Mouse (Mus musculus) heart, embryonic 12.5 days (tissue): Measurements from ENCODE around the gene 2810004N23Rik. TPM values are rescaled to one million over a fixed set of nuclear protein-coding genes. Genes with fewer than 3 reads are reported as not detected.

Experiments
- ATAC-seq: fragments of 200-750 bp; cut with Nextera tagmentation; 2 replicates; pipeline ENCODE4 v1.8.0; 2017; ENCODE audit warnings: moderate TSS enrichment, moderate library complexity; ENCODE audit not compliant: insufficient number of reproducible peaks, low FRiP score
- H3K27ac ChIP-seq: fragments of 300-500 bp; sonication (generic); 2 replicates; pipeline ENCODE4 v1.5.1; 2016; ENCODE audit warnings: mild to moderate bottlenecking, moderate library complexity; ENCODE audit not compliant: poor library complexity, severe bottlenecking
- H3K27me3 ChIP-seq: fragments of 300-500 bp; sonication (generic); replicated peaks from 2 replicates; pipeline ENCODE4 v1.6.1; 2016; ENCODE audit warnings: mild to moderate bottlenecking, moderate library complexity
- H3K36me3 ChIP-seq: fragments of 300-500 bp; sonication (generic); 2 replicates; pipeline ENCODE4 v1.6.1; 2016; ENCODE audit warnings: mild to moderate bottlenecking, moderate library complexity
- H3K4me1 ChIP-seq: fragments of 300-500 bp; sonication (generic); replicated peaks from 2 replicates; pipeline ENCODE4 v1.6.1; 2016; ENCODE audit warnings: mild to moderate bottlenecking
- H3K4me2 ChIP-seq: fragments of 300-500 bp; sonication (generic); 2 replicates; pipeline ENCODE4 v1.6.1; 2016; ENCODE audit warnings: mild to moderate bottlenecking, moderate library complexity
- H3K4me3 ChIP-seq: fragments of 300-500 bp; sonication (generic); 2 replicates; pipeline ENCODE4 v1.5.1; 2016; ENCODE audit warnings: mild to moderate bottlenecking
- H3K9ac ChIP-seq: fragments of 300-500 bp; sonication (generic); 2 replicates; pipeline ENCODE4 v1.6.1; 2016; ENCODE audit warnings: mild to moderate bottlenecking, moderate library complexity
- H3K9me3 ChIP-seq: fragments of 300-500 bp; sonication (generic); replicated peaks from 2 replicates; pipeline ENCODE4 v1.6.1; 2016; ENCODE audit warnings: mild to moderate bottlenecking, moderate library complexity
- WGBS: fragments of 180-500 bp; shearing (Covaris S2); methylation state at CpG from one replicate; pipeline ENCODE4 v1.1.7; 2016; 5-methylcytosine and 5-hydroxymethylcytosine counted together
- polyA plus RNA-seq: library from polyadenylated mRNA; unstranded; fragments of >200 nt; fragmentation: Nextera tagmentation; extraction: Ambion mirVana; gene quantifications from 2 replicates; pipeline ENCODE4 v1.2.1, GENCODE M21; 2016

2810004N23Rik gene
- polyA plus RNA-seq, 1 experiment from 2014 or later: 57.1 TPM

DNA sequence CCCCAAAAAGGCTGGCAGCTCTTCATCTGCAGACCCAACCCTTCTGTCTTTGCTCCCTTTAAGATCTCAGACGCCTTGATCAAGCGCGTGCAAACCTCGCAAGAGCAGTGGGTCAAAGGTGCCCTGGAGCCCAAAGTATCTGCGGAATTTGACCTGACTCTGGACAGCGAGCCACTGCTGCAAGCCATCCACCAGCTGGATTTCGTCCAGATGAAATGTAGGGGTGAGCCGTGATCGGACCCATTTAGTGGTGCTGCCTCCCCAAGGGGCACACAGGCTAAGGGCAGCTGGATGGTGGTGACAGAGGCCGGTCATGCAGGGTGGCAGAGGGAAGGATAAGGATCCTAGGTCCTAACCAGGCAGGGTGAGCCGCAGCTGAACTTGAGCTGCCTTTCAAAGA, 42.8 kb downstream of the 2810004N23Rik start:
- H3K27ac ChIP-seq: no peak overlapping the region
- H3K9ac ChIP-seq: no peak overlapping the region
- H3K4me1 ChIP-seq: no peaks in the 10 kb centered on the region
- ATAC-seq: no peak
- no peak overlapping the region for H3K4me3 ChIP-seq
- WGBS: 40% methylated on average over 11 of the region's 11 CpGs
- no peak overlapping the region for H3K4me2 ChIP-seq
- no peaks in the 10 kb centered on the region for H3K36me3 ChIP-seq
- H3K27me3 ChIP-seq: peaks cover 12% of the 10 kb centered on the region
- H3K9me3 ChIP-seq: peaks cover 15% of the 10 kb centered on the region

GRCm38 (mm10) chr8:124819612-124820115, 43.3 kb downstream of the 2810004N23Rik start:
- H3K27me3 ChIP-seq: peaks cover 12% of the 10 kb centered on the region
- no peaks in the 10 kb centered on the region for H3K4me1 ChIP-seq
- H3K4me2 ChIP-seq: no peak overlapping the region
- H3K9me3 ChIP-seq: peaks cover 15% of the 10 kb centered on the region
- ATAC-seq: no peak
- H3K36me3 ChIP-seq: no peaks in the 10 kb centered on the region
- no peak overlapping the region for H3K27ac ChIP-seq
- WGBS: 62% methylated on average over 6 of the region's 6 CpGs
- no peak overlapping the region for H3K9ac ChIP-seq
- no peak overlapping the region for H3K4me3 ChIP-seq

- H3K4me3 ChIP-seq: no peak overlapping the region
- H3K36me3 ChIP-seq: no peaks in the 10 kb centered on the region
- no peak overlapping the region for H3K4me2 ChIP-seq
- no peak for ATAC-seq
- no peak overlapping the region for H3K9ac ChIP-seq
- 79% methylated on average over 3 of the region's 3 CpGs for WGBS
- H3K27me3 ChIP-seq: peaks cover 12% of the 10 kb centered on the region
- H3K9me3 ChIP-seq: peaks cover 15% of the 10 kb centered on the region
- H3K4me1 ChIP-seq: no peaks in the 10 kb centered on the region
- no peak overlapping the region for H3K27ac ChIP-seq
Measured at GRCm38 (mm10) chr8:124817361-124817760, 45.6 kb downstream of the 2810004N23Rik start.

- ATAC-seq: no peak
- H3K9ac ChIP-seq: no peak overlapping the region
- peaks cover 15% of the 10 kb centered on the region for H3K9me3 ChIP-seq
- no peaks in the 10 kb centered on the region for H3K4me1 ChIP-seq
- 88% methylated on average over 11 of the region's 11 CpGs for WGBS
- H3K36me3 ChIP-seq: no peaks in the 10 kb centered on the region
- no peak overlapping the region for H3K27ac ChIP-seq
- peaks cover 11% of the 10 kb centered on the region for H3K27me3 ChIP-seq
- no peak overlapping the region for H3K4me2 ChIP-seq
- no peak overlapping the region for H3K4me3 ChIP-seq
Measured at GRCm38 (mm10) chr8:124816866-124817265, 46.1 kb downstream of the 2810004N23Rik start.

- WGBS: 87% methylated on average over 12 of the region's 12 CpGs
- peaks cover 2% of the 10 kb centered on the region; the same call in 1 of the 2 replicates for H3K27me3 ChIP-seq
- H3K4me2 ChIP-seq: no peak overlapping the region
- H3K4me1 ChIP-seq: no peaks in the 10 kb centered on the region
- no peak overlapping the region for H3K9ac ChIP-seq
- H3K36me3 ChIP-seq: no peaks in the 10 kb centered on the region
- H3K4me3 ChIP-seq: no peak overlapping the region
- H3K9me3 ChIP-seq: peaks cover 15% of the 10 kb centered on the region
- ATAC-seq: no peak
- no peak overlapping the region for H3K27ac ChIP-seq
Measured at GRCm38 (mm10) chr8:124815870-124816269, 47.0 kb downstream of the 2810004N23Rik start.

DNA sequence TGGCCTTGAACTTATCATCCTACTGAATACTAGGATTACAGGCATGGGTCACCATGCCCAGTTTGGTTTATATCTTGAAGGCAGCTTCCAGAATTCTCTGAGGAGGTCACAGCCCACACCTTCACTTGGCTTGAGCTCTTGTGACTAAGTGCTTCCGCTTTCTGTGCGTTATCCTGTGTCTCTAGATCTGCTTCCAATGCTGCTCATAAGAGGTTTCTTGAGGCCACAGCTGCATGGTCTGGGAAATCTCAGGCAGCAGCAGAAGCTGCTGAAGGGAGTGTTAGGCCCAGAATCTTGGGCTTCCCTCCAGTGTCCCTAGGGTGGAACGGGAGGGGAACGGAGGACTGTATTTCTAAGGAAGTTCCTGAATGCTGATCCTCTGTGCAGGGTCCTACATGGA, 49.6 kb downstream of the 2810004N23Rik start:
- Histone ChIP-seq H3K4me2 (no peak overlapping the region), H3K36me3 (no peaks in the 10 kb centered on the region), H3K4me3 (no peak overlapping the region), H3K9ac (no peak overlapping the region), H3K9me3 (peaks cover 15% of the 10 kb centered on the region), H3K27me3 (no peaks in the 10 kb centered on the region), H3K4me1 (no peaks in the 10 kb centered on the region), H3K27ac (no peak overlapping the region)
- WGBS: 58% methylated on average over 4 of the region's 4 CpGs
- no peak for ATAC-seq

DNA sequence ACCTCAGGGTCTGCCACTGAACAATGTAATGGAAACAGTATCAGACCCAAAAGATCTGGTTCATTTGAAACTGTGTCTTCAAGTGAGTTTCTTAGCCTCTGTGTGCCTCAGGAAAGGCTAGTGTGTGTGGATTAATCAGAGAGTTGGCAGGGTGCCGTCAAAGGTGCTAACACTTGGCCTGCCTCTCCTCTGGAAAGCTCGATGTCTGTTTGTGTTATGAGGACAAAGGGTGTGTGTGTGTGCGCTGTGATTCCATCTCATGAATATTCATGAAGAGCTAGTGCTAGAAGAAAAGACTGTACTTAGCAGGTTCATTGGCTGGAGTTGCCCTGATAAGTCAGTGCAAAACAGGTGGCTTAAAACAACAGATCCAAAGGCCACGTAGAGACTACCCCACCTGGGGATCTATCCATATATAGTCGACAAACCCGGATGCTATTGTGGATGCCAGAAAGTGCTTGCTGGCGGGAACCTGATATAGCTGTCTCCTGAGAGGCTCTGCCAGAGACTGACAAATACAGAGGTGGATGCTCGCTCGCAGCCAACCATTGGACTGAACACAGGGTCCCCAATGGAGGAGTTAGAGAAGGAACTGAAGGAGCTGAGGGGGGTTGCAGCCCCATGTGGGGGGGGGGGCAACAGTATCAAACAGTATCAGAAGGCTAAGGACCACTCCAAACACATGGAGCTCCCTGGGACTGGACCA, 52.1 kb downstream of the 2810004N23Rik start:
- H3K9me3 ChIP-seq: no peaks in the 10 kb centered on the region
- no peaks in the 10 kb centered on the region for H3K4me1 ChIP-seq
- ATAC-seq: no peak
- 44% methylated on average over 9 of the region's 9 CpGs for WGBS
- H3K9ac ChIP-seq: no peak overlapping the region
- H3K4me3 ChIP-seq: no peak overlapping the region
- no peak overlapping the region for H3K27ac ChIP-seq
- H3K4me2 ChIP-seq: no peak overlapping the region
- H3K27me3 ChIP-seq: no peaks in the 10 kb centered on the region
- no peaks in the 10 kb centered on the region for H3K36me3 ChIP-seq

- Histone ChIP-seq H3K4me2 (no peak overlapping the region), H3K9ac (no peak overlapping the region), H3K36me3 (no peaks in the 10 kb centered on the region), H3K27me3 (peaks cover 5% of the 10 kb centered on the region; the same call in 1 of the 2 replicates), H3K9me3 (no peaks in the 10 kb centered on the region), H3K4me1 (no peaks in the 10 kb centered on the region), H3K4me3 (no peak overlapping the region), H3K27ac (no peak overlapping the region)
- ATAC-seq: no peak
- 56% methylated on average over 5 of the region's 5 CpGs for WGBS
Measured at GRCm38 (mm10) chr8:124810056-124810610, 52.8 kb downstream of the 2810004N23Rik start.

DNA sequence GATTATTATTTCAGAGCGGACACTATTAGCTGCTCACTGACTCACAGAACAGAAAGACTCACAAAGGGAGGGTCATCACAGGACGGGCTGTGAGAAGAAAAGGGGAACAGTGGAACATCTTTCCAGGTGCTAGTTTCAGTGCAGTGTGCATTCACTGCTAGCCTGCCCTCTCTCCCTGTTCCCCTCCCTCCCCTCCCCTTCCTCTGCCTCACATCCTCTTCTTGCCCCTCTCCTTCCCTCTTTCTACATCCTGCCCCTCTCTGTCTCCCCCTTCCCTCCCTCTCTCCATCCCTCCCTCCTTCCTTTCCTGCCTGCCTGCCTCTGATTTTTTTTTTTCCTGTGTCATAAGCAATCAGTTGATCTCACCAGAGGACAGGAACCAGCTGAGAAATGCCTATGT, 53.5 kb downstream of the 2810004N23Rik start:
- 56% methylated on average over 2 of the region's 2 CpGs for WGBS
- Histone ChIP-seq H3K9me3 (no peaks in the 10 kb centered on the region), H3K27ac (no peak overlapping the region), H3K4me2 (no peak overlapping the region), H3K36me3 (no peaks in the 10 kb centered on the region), H3K4me1 (no peaks in the 10 kb centered on the region), H3K4me3 (no peak overlapping the region), H3K9ac (no peak overlapping the region), H3K27me3 (peaks cover 5% of the 10 kb centered on the region; the same call in 1 of the 2 replicates)
- ATAC-seq: no peak

DNA sequence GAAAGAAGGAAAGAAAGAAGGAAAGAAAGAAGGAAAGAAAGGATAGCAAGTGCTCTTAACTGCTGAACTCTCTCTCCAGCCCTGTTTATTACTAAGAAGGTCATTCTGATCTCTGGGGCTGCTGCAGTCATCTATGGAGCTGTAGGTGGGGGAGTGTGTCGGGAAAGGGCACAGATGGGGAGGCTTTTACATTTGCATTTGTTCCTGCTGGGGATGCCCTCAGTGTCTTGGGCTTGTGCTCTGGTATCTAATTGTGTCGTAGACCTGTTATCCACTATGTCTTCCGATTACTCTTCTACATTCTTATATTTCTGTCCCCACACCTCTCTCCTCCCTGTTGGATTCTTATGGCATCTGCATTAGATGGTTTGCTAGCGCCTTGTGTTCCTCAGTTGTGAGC, 56.9 kb downstream of the 2810004N23Rik start:
- ATAC-seq: no peak
- Histone ChIP-seq H3K9me3 (no peaks in the 10 kb centered on the region), H3K4me2 (no peak overlapping the region), H3K4me3 (no peak overlapping the region), H3K4me1 (no peaks in the 10 kb centered on the region), H3K27me3 (peaks cover 16% of the 10 kb centered on the region; the same call in 1 of the 2 replicates), H3K36me3 (no peaks in the 10 kb centered on the region), H3K27ac (no peak overlapping the region), H3K9ac (no peak overlapping the region)
- 77% methylated on average over 4 of the region's 4 CpGs for WGBS

- H3K36me3 ChIP-seq: no peaks in the 10 kb centered on the region
- H3K9ac ChIP-seq: no peak overlapping the region
- no peaks in the 10 kb centered on the region for H3K9me3 ChIP-seq
- H3K27ac ChIP-seq: no peak overlapping the region
- no peak overlapping the region for H3K4me3 ChIP-seq
- ATAC-seq: no peak
- peaks cover 20% of the 10 kb centered on the region; the same call in 1 of the 2 replicates for H3K27me3 ChIP-seq
- WGBS: 49% methylated on average over 12 of the region's 12 CpGs
- H3K4me2 ChIP-seq: no peak overlapping the region
- H3K4me1 ChIP-seq: no peaks in the 10 kb centered on the region
Measured at GRCm38 (mm10) chr8:124803824-124804702, 58.9 kb downstream of the 2810004N23Rik start.
